Mouse (Mus musculus): ENCODE results near the gene Syngr1. TPM values are rescaled to one million over a fixed set of nuclear protein-coding genes. Genes with fewer than 3 reads are reported as not detected.
A peak's percentile ranks its signal among the peaks of the same experiment; 100 is the strongest.

Syngr1 gene
- polyA plus RNA-seq, 1 experiment, result 0.95 TPM

DNA sequence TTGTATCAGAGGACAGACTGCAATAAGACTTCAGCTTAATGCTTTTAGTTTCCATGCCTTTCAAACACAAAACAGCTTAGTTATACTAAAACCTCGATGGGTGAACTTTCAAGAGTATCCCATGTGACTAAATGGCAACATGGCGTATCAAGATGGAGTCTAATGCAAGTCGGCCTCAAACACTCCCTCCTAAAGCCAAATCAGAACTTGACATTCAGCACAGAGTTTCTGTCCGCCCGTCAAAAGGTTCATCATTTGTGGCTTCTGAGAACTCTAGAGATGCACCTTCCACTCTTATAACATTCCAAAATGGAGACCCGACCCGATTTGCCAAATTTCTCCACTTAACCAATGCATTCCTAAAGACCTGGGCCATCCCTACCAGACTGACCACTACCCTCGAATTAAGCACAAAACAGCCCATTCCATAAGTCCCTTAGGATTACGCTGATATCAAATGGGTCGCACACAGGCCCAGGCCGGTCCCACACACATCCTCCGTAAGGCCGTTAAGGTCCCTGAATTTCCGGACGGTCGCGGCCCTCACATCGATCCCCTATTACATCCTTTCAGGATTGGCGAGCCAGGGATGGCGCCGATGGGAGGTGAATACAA, 8.4 kb upstream of the Syngr1 start:
- peak overlapping the region; percentile 91 for H3K4me3 ChIP-seq (ENCODE audit: insufficient read depth, low read length)
- TF ChIP-seq CTCF (IDR thresholded peaks at IDR 0.05; ENCODE audit: borderline replicate concordance, insufficient read depth, low read length) (no peak), POLR2A (IDR thresholded peaks at IDR 0.05; ENCODE audit: low read depth, low read length) (0 out of 2 replicates have a peak, but pooled peaks have one; percentile 48)
- peak overlapping the region; percentile 87 for H3K27ac ChIP-seq (ENCODE audit: insufficient read depth, low read length)
- no peaks in the 10 kb centered on the region for H3K4me1 ChIP-seq (ENCODE audit: control insufficient read depth, insufficient read depth, low read length)

DNA sequence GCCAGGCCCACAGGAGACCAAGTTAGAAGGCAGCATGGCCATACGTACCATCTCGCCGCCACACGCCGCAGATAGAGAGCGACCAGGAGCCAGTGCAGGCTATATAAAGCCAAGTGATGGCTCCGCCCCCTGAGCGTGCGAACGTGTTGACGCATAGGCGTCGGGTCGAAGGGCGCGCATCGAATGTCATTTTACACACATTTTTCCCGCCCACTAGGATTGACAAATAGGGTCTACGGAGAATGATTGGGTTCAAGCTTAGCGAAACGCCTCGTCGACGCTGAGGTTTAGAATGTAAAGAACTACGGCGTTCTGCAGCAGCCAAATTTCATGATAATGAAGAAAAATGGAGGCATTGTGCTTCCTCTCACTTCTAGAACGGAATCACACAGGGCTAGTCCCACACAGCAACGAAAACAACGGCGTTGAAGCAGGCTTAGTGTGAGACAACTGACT, 7.8 kb upstream of the Syngr1 start:
- Histone ChIP-seq H3K27ac (ENCODE audit: insufficient read depth, low read length) (peak overlapping the region; percentile 93), H3K4me1 (ENCODE audit: control insufficient read depth, insufficient read depth, low read length) (no peaks in the 10 kb centered on the region), H3K4me3 (ENCODE audit: insufficient read depth, low read length) (peak overlapping the region; percentile 91)
- peak; percentile 100 for TF ChIP-seq POLR2A (IDR thresholded peaks at IDR 0.05; ENCODE audit: low read depth, low read length)
- TF ChIP-seq CTCF (IDR thresholded peaks at IDR 0.05; ENCODE audit: borderline replicate concordance, insufficient read depth, low read length), result no peak

DNA sequence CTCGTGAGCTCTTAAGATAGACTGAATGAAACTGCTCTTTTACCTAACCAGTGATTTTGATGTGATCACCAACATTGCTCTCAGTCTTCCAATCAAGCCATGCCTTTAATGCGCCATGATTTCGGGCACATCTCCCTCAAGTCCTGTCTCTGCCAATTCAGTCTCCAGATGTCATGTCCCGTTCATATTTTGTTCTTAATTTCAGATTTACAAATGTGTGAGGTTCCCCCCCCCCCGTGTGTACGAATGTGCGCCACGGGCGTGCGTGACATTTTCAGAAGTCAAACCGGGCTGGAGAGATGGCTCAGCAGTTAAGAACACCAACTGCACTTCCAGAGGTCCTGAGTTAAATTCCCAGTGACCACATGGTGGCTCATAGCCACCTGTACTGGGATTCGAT, 7.4 kb upstream of the Syngr1 start:
- no peaks in the 10 kb centered on the region for H3K4me1 ChIP-seq (ENCODE audit: control insufficient read depth, insufficient read depth, low read length)
- H3K4me3 ChIP-seq (ENCODE audit: insufficient read depth, low read length), result peak overlapping the region; percentile 52
- peak overlapping the region; percentile 93 for H3K27ac ChIP-seq (ENCODE audit: insufficient read depth, low read length)
- TF ChIP-seq CTCF (IDR thresholded peaks at IDR 0.05; ENCODE audit: borderline replicate concordance, insufficient read depth, low read length) (no peak), POLR2A (IDR thresholded peaks at IDR 0.05; ENCODE audit: low read depth, low read length) (no peak; the same call in 1 of the 2 replicates)

DNA sequence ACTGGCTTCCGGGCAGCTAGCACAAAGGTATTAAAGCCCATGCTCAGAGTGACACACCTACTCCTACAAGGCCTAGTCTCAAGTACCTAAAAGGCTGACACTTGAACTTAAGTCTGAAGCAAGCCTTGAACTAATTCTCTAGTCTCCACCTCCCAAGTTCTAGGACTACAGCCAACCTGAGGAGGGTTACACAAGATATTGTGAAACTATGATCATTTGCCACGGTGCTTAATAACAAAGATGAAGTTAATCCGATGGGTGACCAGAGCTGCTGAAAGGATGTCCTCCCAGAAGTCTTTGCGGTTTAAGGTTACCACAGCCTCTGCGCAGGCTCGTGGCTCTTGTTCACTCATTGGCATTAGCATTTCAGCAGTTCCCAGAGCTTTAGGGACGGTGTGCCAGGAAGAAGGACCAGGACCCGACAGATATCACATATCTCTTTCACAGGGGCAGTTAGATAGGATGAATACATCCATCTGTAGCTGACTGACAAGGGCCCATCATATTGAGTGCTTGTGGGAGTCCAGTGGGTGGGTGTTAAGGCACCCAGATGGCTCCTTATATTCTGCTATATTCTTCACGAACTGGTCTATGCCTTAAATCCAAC, 3.6 kb upstream of the Syngr1 start:
- TF ChIP-seq POLR2A (IDR thresholded peaks at IDR 0.05; ENCODE audit: low read depth, low read length), result no peak
- no peak for TF ChIP-seq CTCF (IDR thresholded peaks at IDR 0.05; ENCODE audit: borderline replicate concordance, insufficient read depth, low read length)
- Histone ChIP-seq H3K4me1 (ENCODE audit: control insufficient read depth, insufficient read depth, low read length) (no peaks in the 10 kb centered on the region), H3K27ac (ENCODE audit: insufficient read depth, low read length) (no peak overlapping the region), H3K4me3 (ENCODE audit: insufficient read depth, low read length) (no peak overlapping the region)

DNA sequence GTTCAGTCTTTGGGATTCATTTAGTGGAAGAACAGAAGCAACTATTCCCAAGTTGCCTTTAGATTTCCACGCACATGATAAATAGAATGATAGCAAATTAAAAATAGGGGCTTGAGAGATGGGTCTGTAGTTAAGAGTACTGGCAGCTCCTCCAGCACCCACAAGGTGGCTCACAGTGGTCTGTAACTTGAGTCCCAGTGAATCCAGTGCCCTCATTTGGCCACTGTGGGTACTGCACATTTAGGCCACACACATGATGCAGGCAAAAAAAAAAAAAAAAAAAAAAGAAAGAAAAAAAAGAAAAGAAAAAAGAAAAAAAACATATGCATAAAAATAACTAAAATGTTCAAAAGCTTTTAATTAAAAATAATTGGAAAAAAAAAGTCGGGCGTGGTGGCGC, 2.5 kb upstream of the Syngr1 start:
- Histone ChIP-seq H3K4me1 (ENCODE audit: control insufficient read depth, insufficient read depth, low read length) (no peaks in the 10 kb centered on the region), H3K27ac (ENCODE audit: insufficient read depth, low read length) (no peak overlapping the region), H3K4me3 (ENCODE audit: insufficient read depth, low read length) (no peak overlapping the region)
- TF ChIP-seq CTCF (IDR thresholded peaks at IDR 0.05; ENCODE audit: borderline replicate concordance, insufficient read depth, low read length) (peak; percentile 87), POLR2A (IDR thresholded peaks at IDR 0.05; ENCODE audit: low read depth, low read length) (no peak)

DNA sequence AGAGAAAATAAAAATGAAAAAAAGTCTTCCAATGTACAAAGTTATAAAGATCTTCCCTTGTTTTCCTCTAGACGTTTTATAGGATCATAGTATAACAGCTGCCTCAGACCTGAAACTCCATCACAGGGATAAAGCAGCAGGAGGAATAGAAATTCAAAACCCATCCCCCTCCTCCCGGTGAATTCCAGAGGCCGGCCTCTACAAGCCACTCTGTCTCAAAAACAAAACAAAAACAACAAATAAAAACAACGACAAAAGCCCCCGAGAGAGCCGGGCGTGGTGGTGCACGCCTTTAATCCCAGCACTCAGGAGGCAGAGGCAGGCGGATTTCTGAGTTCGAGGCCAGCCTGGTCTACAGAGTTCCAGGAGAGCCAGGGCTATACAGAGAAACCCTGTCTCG, 979 bp upstream of the Syngr1 start:
- Histone ChIP-seq H3K4me3 (ENCODE audit: insufficient read depth, low read length) (no peak overlapping the region), H3K4me1 (ENCODE audit: control insufficient read depth, insufficient read depth, low read length) (no peaks in the 10 kb centered on the region), H3K27ac (ENCODE audit: insufficient read depth, low read length) (no peak overlapping the region)
- TF ChIP-seq CTCF (IDR thresholded peaks at IDR 0.05; ENCODE audit: borderline replicate concordance, insufficient read depth, low read length) (no peak), POLR2A (IDR thresholded peaks at IDR 0.05; ENCODE audit: low read depth, low read length) (no peak)

DNA sequence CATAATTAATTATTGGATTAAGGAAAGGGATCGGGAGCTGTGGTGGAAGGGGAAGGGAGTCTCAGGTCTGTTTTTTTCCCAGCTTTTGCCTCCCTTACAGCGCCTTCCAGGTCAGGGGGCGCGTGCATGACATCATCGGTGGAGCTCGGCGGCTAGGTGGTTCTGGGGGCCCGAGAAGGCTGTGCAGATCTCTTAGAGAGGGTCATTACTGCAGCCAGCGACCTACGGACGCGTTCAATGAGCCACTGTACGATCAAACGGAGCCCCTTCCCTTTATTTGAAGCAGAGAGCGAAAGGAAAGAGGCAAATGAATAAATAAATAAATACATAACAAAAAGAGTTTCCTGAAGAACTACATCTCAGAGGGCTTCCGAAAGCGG, 403 bp upstream of the Syngr1 start:
- Histone ChIP-seq H3K4me1 (ENCODE audit: control insufficient read depth, insufficient read depth, low read length) (no peaks in the 10 kb centered on the region; the same call in 1 of the 2 replicates), H3K27ac (ENCODE audit: insufficient read depth, low read length) (no peak overlapping the region), H3K4me3 (ENCODE audit: insufficient read depth, low read length) (peak overlapping the region; percentile 38)
- TF ChIP-seq CTCF (IDR thresholded peaks at IDR 0.05; ENCODE audit: borderline replicate concordance, insufficient read depth, low read length), result no peak
- TF ChIP-seq POLR2A (IDR thresholded peaks at IDR 0.05; ENCODE audit: low read depth, low read length), result no peak

DNA sequence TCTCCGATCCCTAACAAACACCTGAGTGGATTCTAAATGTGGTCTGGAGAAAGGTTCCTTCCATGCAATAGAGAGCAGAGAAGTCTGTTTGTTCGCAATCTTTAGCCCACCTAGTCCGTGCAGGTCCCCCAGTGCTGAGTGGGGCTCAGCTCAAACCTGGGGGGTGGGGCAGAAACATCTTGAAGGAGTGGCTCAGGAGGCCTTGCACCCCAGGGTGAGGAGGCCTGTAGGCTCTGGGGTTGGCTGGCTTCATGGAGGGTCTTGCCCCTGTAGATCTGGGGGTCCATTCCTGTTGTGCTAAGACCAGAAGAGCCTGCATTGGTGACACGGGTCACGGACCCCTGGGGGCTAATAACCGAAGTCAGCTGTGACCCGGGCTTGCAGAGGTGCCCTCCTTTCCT, 907 bp downstream of the Syngr1 start:
- Histone ChIP-seq H3K27ac (ENCODE audit: insufficient read depth, low read length) (no peak overlapping the region), H3K4me3 (ENCODE audit: insufficient read depth, low read length) (no peak overlapping the region), H3K4me1 (ENCODE audit: control insufficient read depth, insufficient read depth, low read length) (no peaks in the 10 kb centered on the region; the same call in 1 of the 2 replicates)
- TF ChIP-seq POLR2A (IDR thresholded peaks at IDR 0.05; ENCODE audit: low read depth, low read length) (no peak), CTCF (IDR thresholded peaks at IDR 0.05; ENCODE audit: borderline replicate concordance, insufficient read depth, low read length) (no peak)

DNA sequence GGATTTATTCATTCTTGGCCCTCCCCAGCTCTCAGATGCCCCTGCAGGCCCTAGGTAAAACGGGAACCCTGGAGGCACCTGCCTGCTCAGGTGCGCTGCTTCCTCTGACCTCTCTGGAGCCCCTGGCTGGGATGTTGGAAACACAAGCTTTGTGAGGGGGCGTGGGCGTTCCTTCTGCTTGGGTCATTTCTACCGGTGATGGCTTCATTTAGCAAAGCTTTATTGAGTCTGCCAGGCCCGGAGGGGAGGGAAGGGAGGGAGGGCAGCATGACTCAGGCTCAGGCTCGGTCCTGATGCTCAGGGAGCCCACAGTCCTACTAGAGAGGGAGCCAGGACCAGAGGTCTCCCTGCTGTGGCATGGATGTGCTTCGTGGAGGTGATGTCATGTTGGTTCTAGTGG, 1.5 kb downstream of the Syngr1 start:
- H3K4me3 ChIP-seq (ENCODE audit: insufficient read depth, low read length), result no peak overlapping the region
- H3K4me1 ChIP-seq (ENCODE audit: control insufficient read depth, insufficient read depth, low read length), result no peaks in the 10 kb centered on the region; the same call in 1 of the 2 replicates
- H3K27ac ChIP-seq (ENCODE audit: insufficient read depth, low read length), result no peak overlapping the region
- TF ChIP-seq CTCF (IDR thresholded peaks at IDR 0.05; ENCODE audit: borderline replicate concordance, insufficient read depth, low read length) (no peak), POLR2A (IDR thresholded peaks at IDR 0.05; ENCODE audit: low read depth, low read length) (no peak)

DNA sequence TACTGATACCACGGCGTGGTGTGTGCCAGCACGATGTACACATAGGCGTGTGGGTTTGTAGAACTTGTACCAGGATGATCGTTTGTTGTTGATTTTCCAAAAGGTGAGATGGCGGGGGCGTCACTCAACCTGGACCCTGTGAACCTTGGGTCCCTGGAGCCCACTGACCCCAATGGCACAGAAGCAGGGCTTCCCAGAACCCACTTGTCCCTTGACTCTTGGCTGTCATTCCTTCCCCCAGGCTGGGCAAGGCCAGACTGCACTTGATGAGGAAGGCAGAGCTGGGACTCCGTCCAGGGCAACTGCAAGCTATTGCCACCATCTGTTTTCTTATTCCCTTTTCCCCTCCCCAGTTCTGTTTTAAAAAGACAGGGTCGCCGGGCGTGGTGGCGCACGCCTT, 3.1 kb downstream of the Syngr1 start:
- Histone ChIP-seq H3K4me1 (ENCODE audit: control insufficient read depth, insufficient read depth, low read length) (peaks cover 9% of the 10 kb centered on the region), H3K4me3 (ENCODE audit: insufficient read depth, low read length) (no peak overlapping the region), H3K27ac (ENCODE audit: insufficient read depth, low read length) (no peak overlapping the region)
- TF ChIP-seq CTCF (IDR thresholded peaks at IDR 0.05; ENCODE audit: borderline replicate concordance, insufficient read depth, low read length), result no peak
- TF ChIP-seq POLR2A (IDR thresholded peaks at IDR 0.05; ENCODE audit: low read depth, low read length), result no peak

Data from embryonic fibroblast, embryonic 13.5 days (primary cell).